Mouse (Mus musculus): Measurements from ENCODE around the gene Tap1. TPM values are rescaled to one million over a fixed set of nuclear protein-coding genes. Genes with fewer than 3 reads are reported as not detected.

The Tap1 gene
- total RNA-seq, 2 experiments from 2014 or later, result 2.7 to 3.3 TPM

Other genes with a start within 250 kb of the Tap1 start
- gene Pfdn6, start 247.2 kb upstream of the Tap1 start, total RNA-seq (2021), result 10 to 100 TPM; 89.2 to 96.1 TPM
- 10 to 100 TPM; 20.5 to 20.9 TPM for gene Wdr46, start 246.9 kb upstream of the Tap1 start, total RNA-seq (2021)
- 1 to 10 TPM; 5.2 to 9.8 TPM for gene B3galt4, start 236.1 kb upstream of the Tap1 start, total RNA-seq (2021)
- 10 to 100 TPM; 71.3 to 77.5 TPM for gene Vps52, start 231.7 kb upstream of the Tap1 start, total RNA-seq (2021)
- 100 to 1,000 TPM; 440 to 443 TPM for gene Rps18, start 231.6 kb upstream of the Tap1 start, total RNA-seq (2021)
- 10 to 100 TPM; 10.6 to 11.8 TPM for gene H2-K1, start 187.2 kb upstream of the Tap1 start, total RNA-seq (2021)
- 10 to 100 TPM; 23.2 to 24.9 TPM for gene Ring1, start 162.9 kb upstream of the Tap1 start, total RNA-seq (2021)
- 10 to 100 TPM; 29.7 to 32.0 TPM for gene H2-Ke6, start 159.5 kb upstream of the Tap1 start, total RNA-seq (2021)
- gene Slc39a7, start 155.9 kb upstream of the Tap1 start, total RNA-seq (2021), result 100 to 1,000 TPM in 1 of 2 experiments, 10 to 100 TPM in 1; 90.7 to 101 TPM
- gene Rxrb, start 155.7 kb upstream of the Tap1 start, total RNA-seq (2021), result 10 to 100 TPM; 74.8 to 78.7 TPM
- gene Col11a2, start 148.1 kb upstream of the Tap1 start, total RNA-seq (2021), result 10 to 100 TPM; 12.2 to 14.3 TPM
- gene H2-Oa, start 95.2 kb upstream of the Tap1 start, total RNA-seq (2021), result under 1 TPM in 1 of 2 experiments, not detected in 1; 0.55 TPM
- gene H2-DMa, start 68.0 kb upstream of the Tap1 start, total RNA-seq (2021), result 10 to 100 TPM; 26.6 to 27.7 TPM
- gene Brd2, start 64.9 kb upstream of the Tap1 start, total RNA-seq (2021), result 100 to 1,000 TPM; 266 to 271 TPM
- gene H2-DMb2, start 44.2 kb upstream of the Tap1 start, total RNA-seq (2021), result 1 to 10 TPM in 1 of 2 experiments, under 1 TPM in 1; 0.99 to 1.4 TPM
- gene H2-DMb1, start 34.5 kb upstream of the Tap1 start, total RNA-seq (2021), result 1 to 10 TPM; 1.2 to 1.8 TPM
- 1 to 10 TPM in 1 of 2 experiments, under 1 TPM in 1; 0.66 to 2.2 TPM for gene Psmb9, start 211 bp downstream of the Tap1 start, total RNA-seq (2021)
- 1 to 10 TPM; 1.7 TPM for gene Psmb8, start 10.2 kb downstream of the Tap1 start, total RNA-seq (2021)
- 1 to 10 TPM; 2.6 to 3.0 TPM for gene Tap2, start 16.0 kb downstream of the Tap1 start, total RNA-seq (2021)
- under 1 TPM in 1 of 2 experiments, not detected in 1; 0.39 TPM for gene H2-Ob, start 51.4 kb downstream of the Tap1 start, total RNA-seq (2021)
- 1 to 10 TPM; 1.3 to 1.4 TPM for gene H2-Ab1, start 70.1 kb downstream of the Tap1 start, total RNA-seq (2021)
- under 1 TPM; 0.71 TPM for gene H2-Aa, start 100.3 kb downstream of the Tap1 start, total RNA-seq (2021)
- gene H2-Eb1, start 118.3 kb downstream of the Tap1 start, total RNA-seq (2021), result 1 to 10 TPM; 1.0 to 1.4 TPM
- not detected for gene H2-Eb2, start 138.1 kb downstream of the Tap1 start, total RNA-seq (2021)
- gene Btnl2, start 167.3 kb downstream of the Tap1 start, total RNA-seq (2021), result under 1 TPM; 0.43 to 0.87 TPM
- not detected for gene Btnl1, start 189.6 kb downstream of the Tap1 start, total RNA-seq (2021)
- 1 to 10 TPM; 6.6 to 9.9 TPM for gene BC051142, start 211.3 kb downstream of the Tap1 start, total RNA-seq (2021)